Mouse (Mus musculus) MEL (cell line): ENCODE measurements at regions not wholly inside any gene's neighbourhood (a gene's known extent, or its start where the extent isn't known, plus 50 kb on each side); places are given as distances from the start of the nearest gene placed in this dataset.

ENCODE experiments used
- CTCF ChIP-seq, 3 experiments: IDR thresholded peaks in 2 of 3; conservative IDR thresholded peaks in 1 of 3; 2 replicates each; pipeline ENCODE4 v1.5.1; 2011 to 2012; ENCODE audit warnings: low read length in 3 of 3, low read depth in 2 of 3, mild to moderate bottlenecking in 2 of 3, improper control_type of control experiment in 1 of 3, inconsistent platforms in 1 of 3, mixed read lengths in 1 of 3, moderate library complexity in 1 of 3; ENCODE audit not compliant: control insufficient read depth in 1 of 3, insufficient read depth in 1 of 3, poor library complexity in 1 of 3, severe bottlenecking in 1 of 3
- EP300 ChIP-seq, 2 experiments: IDR thresholded peaks; 2 replicates each; pipeline ENCODE4 v1.6.1; 2011; ENCODE audit warnings: improper control_type of control experiment in 2 of 2, low read length in 2 of 2, low read depth in 1 of 2, mild to moderate bottlenecking in 1 of 2
- GABPA ChIP-seq: IDR thresholded peaks from 2 replicates; pipeline ENCODE4 v1.6.1; 2012; ENCODE audit warnings: low read depth, mild to moderate bottlenecking, inconsistent platforms, low read length, improper control_type of control experiment, moderate library complexity
- GATA1 ChIP-seq: IDR thresholded peaks from 2 replicates; pipeline ENCODE4 v1.6.1; 2011; ENCODE audit warnings: low read depth, low read length, improper control_type of control experiment
- HCFC1 ChIP-seq: IDR thresholded peaks from 2 replicates; pipeline ENCODE4 v1.6.1; 2012; ENCODE audit warnings: low read depth, mild to moderate bottlenecking, inconsistent platforms, low read length, improper control_type of control experiment, moderate library complexity
- MYB ChIP-seq: IDR thresholded peaks from 2 replicates; pipeline ENCODE4 v1.6.1; 2011; ENCODE audit warnings: mild to moderate bottlenecking, low read depth, low read length, improper control_type of control experiment
- MYC ChIP-seq: IDR thresholded peaks from 2 replicates; pipeline ENCODE4 v1.6.1; 2011; ENCODE audit warnings: low read depth, mild to moderate bottlenecking, low read length, improper control_type of control experiment, moderate library complexity
- POLR2A ChIP-seq, 2 experiments: IDR thresholded peaks; 2 replicates each; pipeline ENCODE4 v1.6.1; 2011 to 2012; ENCODE audit warnings: low read length in 2 of 2, mild to moderate bottlenecking in 2 of 2, control low read depth in 1 of 2, improper control_type of control experiment in 1 of 2, low read depth in 1 of 2, moderate library complexity in 1 of 2; ENCODE audit not compliant: control insufficient read depth in 1 of 2, insufficient read depth in 1 of 2, poor library complexity in 1 of 2
- TAL1 ChIP-seq: IDR thresholded peaks from 2 replicates; pipeline ENCODE4 v1.6.1; 2012; ENCODE audit warnings: mild to moderate bottlenecking, inconsistent platforms, low read length, moderate library complexity, mixed read lengths
- USF1 ChIP-seq: IDR thresholded peaks from 2 replicates; pipeline ENCODE4 v1.6.1; 2014; ENCODE audit warnings: low read depth, mild to moderate bottlenecking, inconsistent platforms, low read length, improper control_type of control experiment, moderate library complexity
- ZC3H11A ChIP-seq: IDR thresholded peaks from 2 replicates; pipeline ENCODE4 v1.6.1; 2012; ENCODE audit warnings: low read depth, mild to moderate bottlenecking, inconsistent platforms, low read length, improper control_type of control experiment

DNA sequence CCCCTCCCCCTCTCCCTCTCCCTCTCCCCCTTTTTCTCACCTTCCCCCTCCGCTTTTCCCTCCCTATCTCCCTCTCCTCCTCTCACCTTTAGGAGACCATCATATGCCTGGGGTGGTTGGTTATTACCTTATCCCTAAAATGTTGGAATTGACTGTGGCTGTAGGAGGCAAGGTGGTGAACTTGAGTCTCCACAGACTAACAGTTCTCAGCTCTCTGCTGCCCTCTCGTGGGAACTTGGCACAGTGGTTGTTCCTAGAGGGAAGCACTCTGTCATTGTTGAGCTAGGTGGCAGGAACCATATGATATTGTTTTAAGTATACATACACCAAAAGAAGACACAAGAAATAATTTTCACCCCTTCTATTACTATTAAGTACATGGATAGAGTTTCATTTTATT lies 386.9 kb downstream of the Galc start:
- TF ChIP-seq EP300 (IDR thresholded peaks at IDR 0.05; ENCODE audit: low read depth in 1 of 2, low read length in 2 of 2), result no peak
- no peak for TF ChIP-seq GABPA
- TF ChIP-seq CTCF (IDR thresholded peaks at IDR 0.05 in 2 of 3, conservative IDR thresholded peaks at IDR 0.05 in 1 of 3; ENCODE audit: control insufficient read depth in 1 of 3, insufficient read depth in 1 of 3, low read depth in 2 of 3, low read length in 3 of 3, poor library complexity in 1 of 3, severe bottlenecking in 1 of 3), result peak; percentile 41 to 66 (median 64); a peak in 5 of 6 replicates
- no peak for TF ChIP-seq POLR2A (IDR thresholded peaks at IDR 0.05; ENCODE audit: control insufficient read depth in 1 of 2, insufficient read depth in 1 of 2, low read depth in 1 of 2, low read length in 2 of 2, poor library complexity in 1 of 2)
- no peak for TF ChIP-seq HCFC1
- no peak for TF ChIP-seq USF1
- no peak for TF ChIP-seq GATA1
- no peak for TF ChIP-seq MYC
- no peak for TF ChIP-seq TAL1
- TF ChIP-seq ZC3H11A, result no peak
- no peak for TF ChIP-seq MYB
